Comparison of ENCODE assay signal across 10 mouse cellular contexts in the genomic region with DNA sequence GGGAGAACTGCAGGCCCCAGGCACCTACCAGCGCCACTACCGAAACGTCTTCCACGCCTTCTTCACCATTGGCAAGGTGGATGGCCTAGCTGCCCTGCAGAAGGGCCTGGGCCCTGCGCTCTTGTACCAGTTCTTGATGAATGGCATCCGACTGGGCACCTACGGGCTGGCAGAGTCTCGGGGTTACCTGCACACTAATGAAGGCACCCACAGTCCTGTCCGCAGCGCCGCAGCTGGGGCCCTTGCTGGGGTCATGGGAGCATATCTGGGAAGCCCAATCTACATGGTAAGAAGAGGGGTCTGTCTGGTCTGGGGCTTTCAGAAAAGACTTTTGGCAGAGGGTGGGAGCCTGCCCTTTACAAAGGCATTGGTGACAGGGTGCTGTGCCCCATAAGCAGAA. TPM values are rescaled to one million over a fixed set of nuclear protein-coding genes. Genes with fewer than 3 reads are reported as not detected.
A peak's percentile ranks its signal among the peaks of the same experiment; 100 is the strongest.
DNase-seq lines count a peak whose midpoint lies in the region; ATAC-seq and TF ChIP-seq lines count a peak whose summit lies in the region.
"Had no signal": no experiment of that assay in that cellular context is flagged by ENCODE, and none has a peak within 500 bp of the region (broad histone marks: within the 10 kb centered on the region; RNA-seq: fewer than 3 reads in every experiment).

No protein-coding gene starts in this region.

- intact Hi-C loops in left cerebral cortex, adult 2 months (cut with DNase I), result loop anchor here (5.0 kb wide), 1 partner anchor 66 kb away; the partner anchor contains the start of gene Rpl26
- intact Hi-C loops in left cerebral cortex, postnatal 36 days (cut with DNase I), result loop anchor here (5.0 kb wide), 1 partner anchor 66 kb away; the partner anchor contains the start of gene Rpl26

- ATAC-seq in embryonic facial prominence, embryonic 13.5 days (ENCODE audit: insufficient number of reproducible peaks, insufficient read depth, low FRiP score, low TSS enrichment, low read depth), result no peak
- no peak for ATAC-seq in intestine, embryonic 15.5 days
- ATAC-seq in neural tube, embryonic 12.5 days (ENCODE audit: low FRiP score, low read depth), result no peak

- H3K4me1 ChIP-seq in embryonic facial prominence, embryonic 13.5 days, result peaks cover 23% of the 10 kb centered on the region
- H3K4me1 ChIP-seq in intestine, embryonic 15.5 days (replicated peaks), result peaks cover 23% of the 10 kb centered on the region
- peaks cover 17% of the 10 kb centered on the region for H3K4me1 ChIP-seq in neural tube, embryonic 12.5 days

- no peak overlapping the region for H3K27ac ChIP-seq in left cerebral cortex, adult 2 months
- no peak overlapping the region for H3K27ac ChIP-seq in embryonic facial prominence, embryonic 13.5 days
- no peak overlapping the region for H3K27ac ChIP-seq in intestine, embryonic 15.5 days
- no peak overlapping the region for H3K27ac ChIP-seq in neural tube, embryonic 12.5 days

- peak overlapping the region; percentile 66 for H3K9ac ChIP-seq in embryonic facial prominence, embryonic 13.5 days
- no peak overlapping the region for H3K9ac ChIP-seq in intestine, embryonic 15.5 days
- no peak overlapping the region for H3K9ac ChIP-seq in neural tube, embryonic 12.5 days

- no peak for TF ChIP-seq CTCF in left cerebral cortex, adult 2 months (IDR thresholded peaks at IDR 0.05)

- no peak for DNase-seq in left cerebral cortex, adult 2 months (ENCODE audit: extremely low spot score in 1 of 2, low spot score in 2 of 2)
- no peak for DNase-seq in left cerebral cortex, postnatal 36 days (ENCODE audit: low spot score in 2 of 2)
- no peak for DNase-seq in adrenal gland, postnatal 4 days (ENCODE audit: low spot score in 2 of 2)
- no peak for DNase-seq in adrenal gland, postnatal 36 days
- DNase-seq: adrenal gland, postnatal 25 days; heart, postnatal 14 days had no signal

- 86% methylated on average over 11 of the region's 11 CpGs for WGBS in embryonic facial prominence, embryonic 13.5 days
- WGBS in intestine, embryonic 15.5 days, result 86% methylated on average over 11 of the region's 11 CpGs
- 88% methylated on average over 11 of the region's 11 CpGs for WGBS in neural tube, embryonic 12.5 days

- no peaks in the 10 kb centered on the region for H3K27me3 ChIP-seq in embryonic facial prominence, embryonic 13.5 days
- no peaks in the 10 kb centered on the region for H3K27me3 ChIP-seq in intestine, embryonic 15.5 days (replicated peaks)
- H3K27me3 ChIP-seq in neural tube, embryonic 12.5 days (replicated peaks), result no peaks in the 10 kb centered on the region

- no peaks in the 10 kb centered on the region for H3K9me3 ChIP-seq in embryonic facial prominence, embryonic 13.5 days
- no peaks in the 10 kb centered on the region for H3K9me3 ChIP-seq in intestine, embryonic 15.5 days
- H3K9me3 ChIP-seq in neural tube, embryonic 12.5 days, result no peaks in the 10 kb centered on the region

- no peaks in the 10 kb centered on the region for H3K36me3 ChIP-seq in embryonic facial prominence, embryonic 13.5 days
- no peaks in the 10 kb centered on the region for H3K36me3 ChIP-seq in intestine, embryonic 15.5 days
- no peaks in the 10 kb centered on the region for H3K36me3 ChIP-seq in neural tube, embryonic 12.5 days

- peak overlapping the region; percentile 70 for H3K4me3 ChIP-seq in left cerebral cortex, adult 2 months
- peak overlapping the region; percentile 60 for H3K4me3 ChIP-seq in embryonic facial prominence, embryonic 13.5 days
- no peak overlapping the region for H3K4me3 ChIP-seq in intestine, embryonic 15.5 days (replicated peaks)
- H3K4me3 ChIP-seq in neural tube, embryonic 12.5 days, result no peak overlapping the region

- peak overlapping the region; percentile 87 for H3K4me2 ChIP-seq in embryonic facial prominence, embryonic 13.5 days
- H3K4me2 ChIP-seq in intestine, embryonic 15.5 days (replicated peaks), result peak overlapping the region; percentile 96; the same call in 1 of the 2 replicates
- peak overlapping the region; percentile 89; the same call in 1 of the 2 replicates for H3K4me2 ChIP-seq in neural tube, embryonic 12.5 days (replicated peaks)

RNA-seq across cellular contexts. Expression of gene Slc25a35, which starts 0.8 kb away (rescaled TPM):
- total RNA-seq in left cerebral cortex, adult 2 months (2021), result 1 to 10 TPM; 5.0 to 5.2 TPM
- total RNA-seq in left cerebral cortex, postnatal 36 days (2021), result 1 to 10 TPM; 5.7 to 6.1 TPM
- 4.7 and 4.9 TPM in 2 replicates for polyA plus RNA-seq in embryonic facial prominence, embryonic 13.5 days (2015; fragmentation: Nextera tagmentation; extraction: Ambion mirVana)
- polyA plus RNA-seq in intestine, embryonic 15.5 days (2015; fragmentation: Nextera tagmentation; extraction: Ambion mirVana), result 2.7 and 2.8 TPM in 2 replicates
- 1.9 and 2.5 TPM in 2 replicates for polyA plus RNA-seq in neural tube, embryonic 12.5 days (2016; fragmentation: Nextera tagmentation; extraction: Ambion mirVana)
- total RNA-seq in adrenal gland, postnatal 4 days (2021), result 1 to 10 TPM; 5.8 to 5.9 TPM
- total RNA-seq in adrenal gland, postnatal 36 days (2021), result 10 to 100 TPM; 28.8 to 36.4 TPM

RNA-seq across cellular contexts. Expression of gene Rangrf, which starts 6.2 kb away (rescaled TPM):
- 10 to 100 TPM; 15.7 to 17.0 TPM for total RNA-seq in left cerebral cortex, adult 2 months (2021)
- 10 to 100 TPM; 13.7 to 18.6 TPM for total RNA-seq in left cerebral cortex, postnatal 36 days (2021)
- polyA plus RNA-seq in embryonic facial prominence, embryonic 13.5 days (2015; fragmentation: Nextera tagmentation; extraction: Ambion mirVana), result 50.1 and 59.3 TPM in 2 replicates
- 61.4 and 62.2 TPM in 2 replicates for polyA plus RNA-seq in intestine, embryonic 15.5 days (2015; fragmentation: Nextera tagmentation; extraction: Ambion mirVana)
- polyA plus RNA-seq in neural tube, embryonic 12.5 days (2016; fragmentation: Nextera tagmentation; extraction: Ambion mirVana), result 37.4 and 42.2 TPM in 2 replicates
- 10 to 100 TPM; 19.4 to 20.1 TPM for total RNA-seq in adrenal gland, postnatal 4 days (2021)
- 10 to 100 TPM; 22.5 to 23.3 TPM for total RNA-seq in adrenal gland, postnatal 36 days (2021)

RNA-seq across cellular contexts. Expression of gene Arhgef15, which starts 11.5 kb away (rescaled TPM):
- total RNA-seq in left cerebral cortex, adult 2 months (2021), result 10 to 100 TPM; 22.4 to 22.6 TPM
- 10 to 100 TPM; 16.5 to 26.9 TPM for total RNA-seq in left cerebral cortex, postnatal 36 days (2021)
- 6.7 and 7.2 TPM in 2 replicates for polyA plus RNA-seq in embryonic facial prominence, embryonic 13.5 days (2015; fragmentation: Nextera tagmentation; extraction: Ambion mirVana)
- 8.1 and 8.6 TPM in 2 replicates for polyA plus RNA-seq in intestine, embryonic 15.5 days (2015; fragmentation: Nextera tagmentation; extraction: Ambion mirVana)
- polyA plus RNA-seq in neural tube, embryonic 12.5 days (2016; fragmentation: Nextera tagmentation; extraction: Ambion mirVana), result 8.9 and 10.5 TPM in 2 replicates
- 10 to 100 TPM; 28.6 to 29.5 TPM for total RNA-seq in adrenal gland, postnatal 4 days (2021)
- 10 to 100 TPM; 14.8 to 19.9 TPM for total RNA-seq in adrenal gland, postnatal 36 days (2021)

RNA-seq across cellular contexts. Expression of gene Pfas, which starts 39.5 kb away (rescaled TPM):
- total RNA-seq in left cerebral cortex, adult 2 months (2021), result 10 to 100 TPM; 20.1 to 24.7 TPM
- total RNA-seq in left cerebral cortex, postnatal 36 days (2021), result 10 to 100 TPM; 16.1 to 24.2 TPM
- 42.7 and 44.4 TPM in 2 replicates for polyA plus RNA-seq in embryonic facial prominence, embryonic 13.5 days (2015; fragmentation: Nextera tagmentation; extraction: Ambion mirVana)
- polyA plus RNA-seq in intestine, embryonic 15.5 days (2015; fragmentation: Nextera tagmentation; extraction: Ambion mirVana), result 29.7 and 32.1 TPM in 2 replicates
- polyA plus RNA-seq in neural tube, embryonic 12.5 days (2016; fragmentation: Nextera tagmentation; extraction: Ambion mirVana), result 26.3 and 30.9 TPM in 2 replicates
- total RNA-seq in adrenal gland, postnatal 4 days (2021), result 10 to 100 TPM; 37.5 to 42.3 TPM
- 10 to 100 TPM; 28.3 to 30.6 TPM for total RNA-seq in adrenal gland, postnatal 36 days (2021)

RNA-seq across cellular contexts. Expression of gene Odf4, which starts 41.9 kb away (rescaled TPM):
- total RNA-seq in left cerebral cortex, adult 2 months (2021), result under 1 TPM; 0.44 to 0.95 TPM
- under 1 TPM; 0.47 to 0.70 TPM for total RNA-seq in left cerebral cortex, postnatal 36 days (2021)
- not detected in 2 replicates for polyA plus RNA-seq in embryonic facial prominence, embryonic 13.5 days (2015; fragmentation: Nextera tagmentation; extraction: Ambion mirVana)
- polyA plus RNA-seq in intestine, embryonic 15.5 days (2015; fragmentation: Nextera tagmentation; extraction: Ambion mirVana), result not detected in 2 replicates
- polyA plus RNA-seq in neural tube, embryonic 12.5 days (2016; fragmentation: Nextera tagmentation; extraction: Ambion mirVana), result not detected in 2 replicates
- 1 to 10 TPM; 1.5 TPM for total RNA-seq in adrenal gland, postnatal 4 days (2021)
- total RNA-seq in adrenal gland, postnatal 36 days (2021), result under 1 TPM in 1 of 2 experiments, not detected in 1; 0.46 TPM
- total RNA-seq: heart, postnatal 14 days; layer of hippocampus, postnatal 25 days had no signal

Comparison
In these comparisons a context has a peak if more than half of its experiments do, and no peak if none do; other contexts are left out.
1. RNA of gene Slc25a35, which starts 0.8 kb away (total RNA-seq): 28.8 to 36.4 TPM in adrenal gland, postnatal 36 days; 5.7 to 6.1 TPM in left cerebral cortex, postnatal 36 days, 5.8 to 5.9 TPM in adrenal gland, postnatal 4 days and 5.0 to 5.2 TPM in left cerebral cortex, adult 2 months; every median in the first group is over 4 times any median in the second.
2. H3K4me3 ChIP-seq: peak in left cerebral cortex, adult 2 months (single experiment) and embryonic facial prominence, embryonic 13.5 days (single experiment); none in intestine, embryonic 15.5 days (single experiment) and neural tube, embryonic 12.5 days (single experiment).
3. Peak in every context shown above with its lines, with median percentiles within 50 percentile points of each other: H3K4me2 ChIP-seq.